Mouse (Mus musculus) midbrain, embryonic 14.5 days (tissue): ENCODE measurements at regions not wholly inside any gene's neighbourhood (a gene's known extent, or its start where the extent isn't known, plus 50 kb on each side); places are given as distances from the start of the nearest gene placed in this dataset.
"Not testable (repeated sequence)": the region's sequence is repeated elsewhere in the genome, so short reads cannot be mapped to it uniquely, and the experiment has no call there.

ENCODE experiments used
- ATAC-seq: fragments of 200-750 bp; cut with Nextera tagmentation; 2 replicates; pipeline ENCODE4 v1.8.0; 2017; ENCODE audit warnings: moderate number of reproducible peaks, moderate library complexity; ENCODE audit not compliant: low FRiP score, low TSS enrichment
- DNase-seq: peaks from one replicate; pipeline ENCODE4 v3.0.0-alpha.2; 2015
- H3K27ac ChIP-seq: fragments of 300-500 bp; sonication (generic); replicated peaks from 2 replicates; pipeline ENCODE4 v1.5.1; 2014; ENCODE audit warnings: mild to moderate bottlenecking, low read depth, low read length, moderate library complexity
- H3K27me3 ChIP-seq: fragments of 300-500 bp; sonication (generic); 2 replicates; pipeline ENCODE4 v1.6.1; 2014; ENCODE audit warnings: low read length, control low read depth, mixed read lengths; ENCODE audit not compliant: control insufficient read depth, insufficient read depth
- H3K36me3 ChIP-seq: fragments of 300-500 bp; sonication (generic); 2 replicates; pipeline ENCODE4 v1.6.1; 2014; ENCODE audit warnings: low read length, control low read depth; ENCODE audit not compliant: control insufficient read depth, insufficient read depth
- H3K4me1 ChIP-seq: fragments of 300-500 bp; sonication (generic); 2 replicates; pipeline ENCODE4 v1.6.1; 2014; ENCODE audit warnings: mild to moderate bottlenecking, antibody characterized with exemption, low read length, control low read depth; ENCODE audit not compliant: control insufficient read depth, insufficient read depth
- H3K4me2 ChIP-seq: fragments of 300-500 bp; sonication (generic); 2 replicates; pipeline ENCODE4 v1.6.1; 2014; ENCODE audit warnings: mild to moderate bottlenecking, low read length, moderate library complexity
- H3K4me3 ChIP-seq: fragments of 300-500 bp; sonication (generic); replicated peaks from 2 replicates; pipeline ENCODE4 v1.5.1; 2014; ENCODE audit warnings: low read depth, low read length
- H3K9ac ChIP-seq: fragments of 300-500 bp; sonication (generic); replicated peaks from 2 replicates; pipeline ENCODE4 v1.6.1; 2014; ENCODE audit warnings: mild to moderate bottlenecking, low read length, moderate library complexity
- H3K9me3 ChIP-seq: fragments of 300-500 bp; sonication (generic); 2 replicates; pipeline ENCODE4 v1.6.1; 2016; ENCODE audit warnings: low read length, control low read depth, mixed read lengths; ENCODE audit not compliant: control insufficient read depth
- WGBS: fragments of 180-500 bp; shearing (Covaris S2); extraction: QIAGEN DNeasy Blood & Tissue Kit; methylation state at CpG from one replicate; pipeline ENCODE4 v1.1.7; 2014; 5-methylcytosine and 5-hydroxymethylcytosine counted together

GRCm38 (mm10) chr5:148652525-148653243 is 100.1 kb upstream of the Ubl3 start:
- Histone ChIP-seq H3K27me3 (no peaks in the 10 kb centered on the region), H3K36me3 (no peaks in the 10 kb centered on the region), H3K27ac (no peak overlapping the region), H3K9ac (no peak overlapping the region), H3K4me3 (no peak overlapping the region), H3K9me3 (no peaks in the 10 kb centered on the region), H3K4me2 (no peak overlapping the region), H3K4me1 (no peaks in the 10 kb centered on the region)
- DNase-seq (no peak), ATAC-seq (no peak)
- 60% methylated on average over 7 of the region's 7 CpGs for WGBS

GRCm38 (mm10) chr5:148651736-148652135 is 99.1 kb upstream of the Ubl3 start:
- no peak for ATAC-seq
- no peaks in the 10 kb centered on the region for H3K36me3 ChIP-seq
- DNase-seq, result no peak

GRCm38 (mm10) chr5:148649573-148649972 is 97.0 kb upstream of the Ubl3 start:
- not testable (repeated sequence) for DNase-seq, H3K9ac ChIP-seq, H3K9me3 ChIP-seq, ATAC-seq, H3K4me2 ChIP-seq, H3K27me3 ChIP-seq, H3K27ac ChIP-seq, H3K4me1 ChIP-seq, H3K36me3 ChIP-seq, H3K4me3 ChIP-seq
- WGBS, result 97% methylated on average over 7 of the region's 7 CpGs

More at GRCm38 (mm10) chr5:148651736-148652135, 99.1 kb upstream of the Ubl3 start:
- H3K9ac ChIP-seq, result no peak overlapping the region
- WGBS, result 60% methylated on average over 4 of the region's 4 CpGs
- no peak overlapping the region for H3K4me3 ChIP-seq
- no peaks in the 10 kb centered on the region for H3K4me1 ChIP-seq
- no peak overlapping the region for H3K27ac ChIP-seq
- H3K4me2 ChIP-seq, result no peak overlapping the region
- H3K27me3 ChIP-seq, result no peaks in the 10 kb centered on the region
- no peaks in the 10 kb centered on the region for H3K9me3 ChIP-seq

GRCm38 (mm10) chr5:148649123-148649522 is 96.5 kb upstream of the Ubl3 start:
- Histone ChIP-seq H3K27me3 (no peaks in the 10 kb centered on the region), H3K9ac (no peak overlapping the region), H3K9me3 (no peaks in the 10 kb centered on the region), H3K4me2 (no peak overlapping the region), H3K36me3 (no peaks in the 10 kb centered on the region), H3K4me3 (no peak overlapping the region), H3K4me1 (no peaks in the 10 kb centered on the region), H3K27ac (no peak overlapping the region)
- DNase-seq (no peak), ATAC-seq (no peak)
- WGBS, result 77% methylated on average over 9 of the region's 9 CpGs

- Histone ChIP-seq H3K4me3 (no peak overlapping the region), H3K27ac (no peak overlapping the region), H3K27me3 (no peaks in the 10 kb centered on the region), H3K4me2 (no peak overlapping the region), H3K36me3 (no peaks in the 10 kb centered on the region), H3K9me3 (no peaks in the 10 kb centered on the region), H3K9ac (no peak overlapping the region), H3K4me1 (no peaks in the 10 kb centered on the region)
- ATAC-seq (no peak), DNase-seq (no peak)
- WGBS, result 51% methylated on average over 2 of the region's 2 CpGs
Observed at GRCm38 (mm10) chr5:148647644-148648043, 95.1 kb upstream of the Ubl3 start.

- no peak overlapping the region for H3K27ac ChIP-seq
- 40% methylated on average over 4 of the region's 4 CpGs for WGBS
- no peaks in the 10 kb centered on the region for H3K27me3 ChIP-seq
- no peak overlapping the region for H3K4me3 ChIP-seq
- H3K9me3 ChIP-seq, result no peaks in the 10 kb centered on the region
- no peak overlapping the region for H3K9ac ChIP-seq
- no peaks in the 10 kb centered on the region for H3K4me1 ChIP-seq
- H3K36me3 ChIP-seq, result no peaks in the 10 kb centered on the region
- no peak overlapping the region for H3K4me2 ChIP-seq
- DNase-seq (no peak), ATAC-seq (no peak)
Observed at GRCm38 (mm10) chr5:148645772-148646171, 93.2 kb upstream of the Ubl3 start.

GRCm38 (mm10) chr5:148645191-148645681 is 92.6 kb upstream of the Ubl3 start:
- Histone ChIP-seq H3K4me1 (no peaks in the 10 kb centered on the region), H3K9me3 (no peaks in the 10 kb centered on the region), H3K4me2 (no peak overlapping the region), H3K36me3 (no peaks in the 10 kb centered on the region), H3K9ac (no peak overlapping the region), H3K27me3 (no peaks in the 10 kb centered on the region), H3K4me3 (no peak overlapping the region), H3K27ac (no peak overlapping the region)
- 79% methylated on average over 10 of the region's 10 CpGs for WGBS
- ATAC-seq, result no peak
- no peak for DNase-seq

- no peaks in the 10 kb centered on the region for H3K36me3 ChIP-seq
- H3K4me3 ChIP-seq, result no peak overlapping the region
- no peaks in the 10 kb centered on the region for H3K9me3 ChIP-seq
- WGBS, result 95% methylated on average over 7 of the region's 7 CpGs
- no peak overlapping the region for H3K9ac ChIP-seq
- ATAC-seq (no peak), DNase-seq (no peak)
- no peaks in the 10 kb centered on the region for H3K27me3 ChIP-seq
- H3K27ac ChIP-seq, result no peak overlapping the region
- H3K4me2 ChIP-seq, result no peak overlapping the region
- no peaks in the 10 kb centered on the region for H3K4me1 ChIP-seq
Observed at GRCm38 (mm10) chr5:148644345-148644744, 91.8 kb upstream of the Ubl3 start.

GRCm38 (mm10) chr5:148641652-148642395 is 89.2 kb upstream of the Ubl3 start:
- Histone ChIP-seq H3K9ac (no peak overlapping the region), H3K9me3 (no peaks in the 10 kb centered on the region), H3K4me3 (no peak overlapping the region), H3K36me3 (no peaks in the 10 kb centered on the region), H3K4me1 (no peaks in the 10 kb centered on the region), H3K27me3 (no peaks in the 10 kb centered on the region), H3K4me2 (no peak overlapping the region), H3K27ac (no peak overlapping the region)
- DNase-seq, result no peak
- WGBS, result 44% methylated on average over 15 of the region's 15 CpGs
- ATAC-seq, result no peak
